Mouse (Mus musculus) small intestine, adult 2 months (tissue): ENCODE measurements around the gene Susd4.

Experiments used
- CTCF ChIP-seq: fragments of 200-500 bp; IDR thresholded peaks from 2 replicates; pipeline ENCODE4 v1.5.1; 2012; ENCODE audit warnings: low read depth, mild to moderate bottlenecking, control low read depth, inconsistent platforms, low read length, moderate library complexity, mixed read lengths; ENCODE audit not compliant: insufficient replicate concordance, insufficient read length; ENCODE audit errors: extremely low read depth
- POLR2A ChIP-seq: fragments of 200-500 bp; IDR thresholded peaks from 2 replicates; pipeline ENCODE4 v1.6.1; 2012; ENCODE audit warnings: low read depth, mild to moderate bottlenecking, control low read depth, inconsistent platforms, low read length, moderate library complexity

DNA sequence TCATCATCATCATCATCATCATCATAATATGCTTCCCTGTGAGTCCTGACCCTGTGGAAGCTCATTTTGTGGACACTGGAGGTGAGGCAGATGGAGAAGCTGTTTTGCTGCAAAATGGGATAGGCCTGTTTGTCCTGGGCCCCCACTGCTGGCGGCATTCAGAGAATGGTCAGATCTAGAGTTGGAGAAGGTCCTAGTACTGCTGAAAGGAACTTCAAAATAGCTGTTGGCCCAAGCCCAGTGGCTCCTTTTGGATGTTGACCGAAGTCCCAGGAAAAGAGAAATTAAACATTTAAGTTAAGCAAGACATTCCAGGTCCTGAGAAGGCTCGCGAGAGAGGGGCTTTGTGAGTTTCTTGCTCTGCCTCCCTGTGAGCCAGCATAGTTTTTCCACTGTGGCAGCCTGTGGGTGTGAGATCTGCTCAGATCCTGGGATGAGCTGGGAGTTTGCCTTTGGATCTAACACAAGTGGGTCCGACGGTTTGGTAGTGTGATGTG lies 15.4 kb downstream of the Susd4 start:
- TF ChIP-seq POLR2A (no peak), CTCF (no peak)
